Mouse (Mus musculus) testis, adult 2 months (tissue): ENCODE data around the gene Fntb.

Source experiments
- CTCF ChIP-seq: fragments of 200-500 bp; IDR thresholded peaks from 2 replicates; pipeline ENCODE4 v1.5.1; 2012; ENCODE audit warnings: low read depth, mild to moderate bottlenecking, inconsistent platforms, low read length, moderate library complexity; ENCODE audit not compliant: control insufficient read depth, insufficient read depth, insufficient replicate concordance
- POLR2A ChIP-seq: fragments of 200-500 bp; IDR thresholded peaks from 2 replicates; pipeline ENCODE4 v1.6.1; 2012; ENCODE audit warnings: low read depth, mild to moderate bottlenecking, inconsistent platforms, low read length, moderate library complexity; ENCODE audit not compliant: control insufficient read depth

DNA sequence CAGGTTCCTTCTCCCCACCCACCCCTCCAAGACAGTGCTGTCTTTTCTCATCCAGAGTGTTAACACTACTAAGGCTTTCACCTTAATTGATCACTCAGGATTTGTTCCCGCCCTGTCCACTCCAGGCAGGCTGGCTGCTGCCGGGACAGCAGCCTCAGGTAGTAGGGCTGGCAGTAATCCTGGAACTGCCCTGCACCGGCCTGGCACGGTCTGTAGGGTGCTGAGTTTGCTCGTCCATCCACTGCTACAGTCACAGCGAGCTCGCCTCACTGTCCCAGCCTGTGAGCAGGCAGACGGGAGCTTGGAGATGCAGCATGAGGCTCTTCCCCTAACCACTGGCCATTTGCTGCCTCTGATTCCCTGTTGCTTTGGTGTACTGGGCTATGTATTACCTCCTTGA, 155.6 kb downstream of the Fntb start:
- TF ChIP-seq POLR2A (no peak), CTCF (no peak)
